Mouse (Mus musculus) hindbrain, embryonic 14.5 days (tissue): ENCODE data around the gene BC147527. TPM values are rescaled to one million over a fixed set of nuclear protein-coding genes. Genes with fewer than 3 reads are reported as not detected.
"Not testable (repeated sequence)": the region's sequence is repeated elsewhere in the genome, so short reads cannot be mapped to it uniquely, and the experiment has no call there.

Source experiments
- ATAC-seq: fragments of 200-750 bp; cut with Nextera tagmentation; 2 replicates; pipeline ENCODE4 v1.8.0; 2017; ENCODE audit warnings: moderate number of reproducible peaks, mild to moderate bottlenecking, moderate TSS enrichment, moderate library complexity; ENCODE audit not compliant: low FRiP score
- DNase-seq: peaks from one replicate; pipeline ENCODE4 v3.0.0-alpha.2; 2015; ENCODE audit warnings: low spot score
- H3K27ac ChIP-seq: fragments of 300-500 bp; sonication (generic); 2 replicates; pipeline ENCODE4 v1.5.1; 2014; ENCODE audit warnings: mild to moderate bottlenecking, moderate library complexity
- H3K27me3 ChIP-seq: fragments of 300-500 bp; sonication (generic); 2 replicates; pipeline ENCODE4 v1.6.1; 2014; ENCODE audit warnings: mild to moderate bottlenecking, low read length, mixed read lengths; ENCODE audit not compliant: control insufficient read depth, insufficient read depth
- H3K36me3 ChIP-seq: fragments of 300-500 bp; sonication (generic); replicated peaks from 2 replicates; pipeline ENCODE4 v1.6.1; 2014; ENCODE audit not compliant: control insufficient read depth, insufficient read depth
- H3K4me1 ChIP-seq: fragments of 300-500 bp; sonication (generic); replicated peaks from 2 replicates; pipeline ENCODE4 v1.6.1; 2014; ENCODE audit warnings: antibody characterized with exemption, low read length, mixed read lengths; ENCODE audit not compliant: control insufficient read depth, insufficient read depth
- H3K4me2 ChIP-seq: fragments of 300-500 bp; sonication (generic); replicated peaks from 2 replicates; pipeline ENCODE4 v1.6.1; 2014; ENCODE audit warnings: mild to moderate bottlenecking, moderate library complexity
- H3K4me3 ChIP-seq: fragments of 300-500 bp; sonication (generic); replicated peaks from 2 replicates; pipeline ENCODE4 v1.5.1; 2014; ENCODE audit warnings: mild to moderate bottlenecking, low read length
- H3K9ac ChIP-seq: fragments of 300-500 bp; sonication (generic); 2 replicates; pipeline ENCODE4 v1.6.1; 2014
- H3K9me3 ChIP-seq: fragments of 300-500 bp; sonication (generic); 2 replicates; pipeline ENCODE4 v1.6.1; 2016; ENCODE audit warnings: low read length; ENCODE audit not compliant: control insufficient read depth
- WGBS: fragments of 180-500 bp; shearing (Covaris S2); extraction: QIAGEN DNeasy Blood & Tissue Kit; methylation state at CpG from one replicate; pipeline ENCODE4 v1.1.7; 2014; 5-methylcytosine and 5-hydroxymethylcytosine counted together
- polyA plus RNA-seq: library from polyadenylated mRNA; unstranded; fragments of >200 nt; fragmentation: Nextera tagmentation; extraction: Ambion mirVana; gene quantifications from 2 replicates; pipeline ENCODE4 v1.2.1, GENCODE M21; 2014

Gene BC147527
- polyA plus RNA-seq: not detected in 2 replicates

- no peaks in the 10 kb centered on the region for H3K27me3 ChIP-seq
- WGBS: 55% methylated on average over 2 of the region's 2 CpGs
- no peaks in the 10 kb centered on the region for H3K36me3 ChIP-seq
- DNase-seq (no peak), ATAC-seq (no peak)
- H3K27ac ChIP-seq: no peak within 1 kb of the TSS
- no peak within 1 kb of the TSS for H3K9ac ChIP-seq
- no peak within 1 kb of the TSS for H3K4me3 ChIP-seq
- no peaks in the 10 kb centered on the region for H3K4me1 ChIP-seq
- 0 out of 2 replicates have a peak, but pooled peaks cover 4% of the 10 kb centered on the region for H3K9me3 ChIP-seq
- no peak within 1 kb of the TSS for H3K4me2 ChIP-seq
Observed at GRCm38 (mm10) chr13:120299991-120300442, at the start of gene BC147527. TSS of gene BC147527 (plus strand) at chr13:120300392.

DNA sequence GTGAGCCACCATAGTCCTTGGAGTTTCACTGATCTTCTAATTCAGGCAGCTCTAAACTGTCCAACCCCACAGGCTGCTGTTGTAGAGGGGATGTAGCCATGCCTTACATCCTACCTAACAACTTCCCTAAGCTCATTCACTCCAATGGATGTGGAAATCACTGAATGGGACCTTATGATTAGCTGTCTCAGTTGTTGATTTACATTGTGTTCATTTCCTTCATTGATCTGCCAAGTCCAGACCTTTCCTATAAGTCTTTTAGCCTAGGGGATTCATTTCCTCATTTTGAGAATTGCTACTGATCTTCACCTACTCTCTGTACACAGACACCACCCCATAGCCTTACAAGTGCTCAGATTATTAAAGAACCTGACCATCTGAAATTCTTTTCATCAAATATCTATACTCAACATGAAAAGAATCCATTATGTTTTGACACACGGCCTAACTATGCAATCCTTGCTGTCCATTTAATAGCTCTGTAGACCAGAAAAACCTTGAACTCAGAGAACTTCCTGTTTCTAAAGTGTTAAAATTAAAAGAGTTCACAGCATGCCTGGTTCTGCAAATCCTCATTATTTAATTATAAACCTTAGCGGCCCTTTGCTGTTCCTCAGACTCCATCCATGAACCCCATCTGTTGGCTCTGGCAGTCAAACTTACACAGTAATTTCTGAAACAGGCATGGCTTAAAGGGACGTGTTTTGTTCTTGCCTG is 48.8 kb upstream of the BC147527 start:
- WGBS: 84% methylated on average over 2 of the region's 3 CpGs
- not testable (repeated sequence) for H3K27ac ChIP-seq, H3K4me3 ChIP-seq, H3K9me3 ChIP-seq, H3K4me2 ChIP-seq, H3K4me1 ChIP-seq, ATAC-seq, DNase-seq, H3K36me3 ChIP-seq, H3K9ac ChIP-seq, H3K27me3 ChIP-seq

DNA sequence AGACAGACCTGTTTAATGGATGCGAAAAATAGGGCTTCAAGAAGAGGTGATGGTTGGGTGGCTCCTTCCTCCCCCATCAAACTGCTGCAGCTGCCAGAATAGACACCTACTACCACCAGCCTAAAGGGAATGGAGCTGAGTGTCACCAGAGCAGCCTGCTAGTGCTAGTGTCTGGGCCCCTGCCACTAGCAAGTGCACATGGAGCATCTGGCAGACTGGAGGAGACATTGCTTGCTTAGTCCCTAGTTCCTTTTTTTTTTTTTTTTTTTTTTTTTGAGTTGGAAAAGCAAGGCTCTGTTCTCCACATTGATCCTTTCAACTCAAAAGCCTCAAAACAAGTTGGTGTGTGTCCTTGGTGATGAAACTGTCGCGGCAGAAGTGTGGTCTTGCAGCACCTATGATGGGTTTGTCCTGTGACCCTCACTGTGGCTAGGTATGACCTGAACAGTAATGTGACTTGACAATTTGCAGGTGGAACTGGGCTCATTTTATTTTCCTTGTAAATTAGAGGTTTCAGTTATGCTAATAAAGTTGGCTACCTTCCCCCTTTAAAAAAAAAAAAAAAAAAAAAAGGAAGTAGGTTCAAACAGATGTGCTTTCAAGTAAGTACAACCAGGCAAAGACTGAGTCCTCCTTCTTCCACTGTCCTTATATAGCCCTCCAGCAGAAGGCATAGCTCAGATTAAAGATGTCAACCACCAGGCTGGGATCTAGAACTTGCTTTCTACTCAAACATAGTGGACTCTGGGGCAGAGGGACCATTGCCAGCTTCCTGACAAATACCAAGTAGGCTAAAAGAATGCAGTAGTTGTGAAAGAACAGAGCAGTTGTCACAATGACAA is 41.2 kb upstream of the BC147527 start:
- not testable (repeated sequence) for DNase-seq, H3K27me3 ChIP-seq, H3K36me3 ChIP-seq, H3K4me3 ChIP-seq, H3K9ac ChIP-seq, H3K4me1 ChIP-seq, ATAC-seq, H3K9me3 ChIP-seq, H3K4me2 ChIP-seq, H3K27ac ChIP-seq
- 94% methylated on average over 3 of the region's 3 CpGs for WGBS

DNA sequence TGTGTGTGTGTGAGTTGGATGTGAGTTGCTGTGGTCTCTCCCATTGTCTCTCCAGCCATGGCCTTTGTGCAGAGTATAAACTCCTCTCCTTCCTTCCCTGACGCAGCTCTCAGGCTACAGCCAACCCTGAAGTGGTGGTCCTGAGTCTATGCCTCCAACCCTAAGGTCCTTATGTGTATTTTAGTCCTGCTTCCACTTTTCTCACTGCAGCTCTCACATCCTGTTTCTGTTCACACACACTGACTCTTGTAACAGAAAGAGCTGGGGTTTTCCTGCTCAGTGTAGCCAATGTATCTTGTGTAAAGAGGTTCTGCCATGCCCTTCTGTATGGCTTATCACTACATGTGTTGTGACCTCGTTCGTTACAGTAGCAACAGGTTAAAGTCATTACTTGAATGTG is 40.5 kb upstream of the BC147527 start:
- not testable (repeated sequence) for DNase-seq, H3K27ac ChIP-seq, H3K4me3 ChIP-seq, H3K9me3 ChIP-seq, H3K27me3 ChIP-seq, ATAC-seq, H3K9ac ChIP-seq, H3K4me1 ChIP-seq, H3K4me2 ChIP-seq, H3K36me3 ChIP-seq
- 68% methylated on average over 3 of the region's 3 CpGs for WGBS

DNA sequence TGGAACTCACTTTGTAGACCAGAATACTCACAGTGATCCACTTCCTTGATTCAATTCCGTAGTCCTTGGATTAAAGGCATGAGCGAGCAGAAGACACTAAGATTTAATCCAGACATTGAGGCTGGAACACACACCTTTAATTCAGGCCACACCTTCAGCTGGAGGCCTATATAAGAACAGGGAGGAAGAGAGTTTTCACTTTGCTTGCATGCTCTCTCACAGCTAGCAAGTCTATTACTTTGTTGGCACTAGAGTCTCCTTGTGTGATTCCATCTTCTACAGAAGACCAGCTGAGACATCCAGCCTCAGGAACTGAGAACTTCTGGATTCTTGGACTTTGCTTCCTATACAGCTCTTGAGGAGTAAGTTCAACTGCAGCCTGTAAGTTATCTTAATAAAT is 37.3 kb upstream of the BC147527 start, which contains the start of gene AF067061:
AF067061 (plus strand) TSS at position 245 of the 400 bp plus-strand sequence.
- H3K27ac ChIP-seq, ATAC-seq, H3K4me1 ChIP-seq, H3K9ac ChIP-seq, H3K4me3 ChIP-seq, DNase-seq, H3K36me3 ChIP-seq, H3K9me3 ChIP-seq, H3K27me3 ChIP-seq, H3K4me2 ChIP-seq: not testable (repeated sequence)
- WGBS: 99% methylated on average over 2 of the region's 2 CpGs

GRCm38 (mm10) chr13:120277837-120278236 is 22.4 kb upstream of the BC147527 start:
- H3K4me2 ChIP-seq, H3K9ac ChIP-seq, H3K27ac ChIP-seq, ATAC-seq, H3K36me3 ChIP-seq, H3K27me3 ChIP-seq, H3K4me1 ChIP-seq, H3K4me3 ChIP-seq, H3K9me3 ChIP-seq, DNase-seq: not testable (repeated sequence)
- 24% methylated on average over 2 of the region's 2 CpGs for WGBS

DNA sequence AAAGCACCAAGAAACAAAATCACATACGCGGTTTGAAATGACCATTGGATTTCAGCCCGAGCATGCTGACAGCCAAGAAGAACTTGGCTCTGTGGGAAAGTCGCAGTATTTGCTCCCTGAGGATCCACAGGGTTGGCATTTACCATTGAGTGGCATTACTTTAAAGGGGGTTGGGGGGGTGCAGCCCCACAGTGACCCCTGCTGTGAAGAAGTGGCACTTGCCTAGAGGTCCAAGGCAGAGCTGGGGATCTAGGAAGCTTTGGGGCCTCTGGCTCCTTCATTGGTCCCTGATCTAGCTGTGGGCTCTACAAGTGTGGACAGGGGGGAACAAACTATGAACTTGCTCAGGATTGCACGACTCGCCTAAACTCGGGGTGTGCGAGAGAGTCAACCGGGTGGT is 21.4 kb upstream of the BC147527 start:
- Histone ChIP-seq H3K9me3 (no peaks in the 10 kb centered on the region), H3K4me1 (no peaks in the 10 kb centered on the region), H3K36me3 (no peaks in the 10 kb centered on the region), H3K27me3 (no peaks in the 10 kb centered on the region), H3K4me3 (no peak overlapping the region), H3K9ac (no peak overlapping the region), H3K27ac (no peak overlapping the region), H3K4me2 (no peak overlapping the region)
- ATAC-seq (no peak), DNase-seq (no peak)
- WGBS: 89% methylated on average over 9 of the region's 9 CpGs

- H3K4me2 ChIP-seq: no peak overlapping the region
- no peak for DNase-seq
- WGBS: 76% methylated on average over 1 of the region's 1 CpGs
- H3K36me3 ChIP-seq: no peaks in the 10 kb centered on the region
- 0 out of 2 replicates have a peak, but pooled peaks cover 4% of the 10 kb centered on the region for H3K9me3 ChIP-seq
- no peaks in the 10 kb centered on the region for H3K27me3 ChIP-seq
- H3K27ac ChIP-seq: no peak overlapping the region
- H3K4me3 ChIP-seq: no peak overlapping the region
- no peaks in the 10 kb centered on the region for H3K4me1 ChIP-seq
- no peak overlapping the region for H3K9ac ChIP-seq
- ATAC-seq: no peak
Observed at GRCm38 (mm10) chr13:120299324-120299894, 783 bp upstream of the BC147527 start.

GRCm38 (mm10) chr13:120300853-120301252 is 661 bp downstream of the BC147527 start:
- Histone ChIP-seq H3K9ac (no peak overlapping the region), H3K9me3 (0 out of 2 replicates have a peak, but pooled peaks cover 4% of the 10 kb centered on the region), H3K36me3 (no peaks in the 10 kb centered on the region), H3K4me1 (no peaks in the 10 kb centered on the region), H3K27me3 (no peaks in the 10 kb centered on the region), H3K27ac (no peak overlapping the region), H3K4me2 (no peak overlapping the region), H3K4me3 (no peak overlapping the region)
- ATAC-seq (no peak), DNase-seq (no peak)
- WGBS: 85% methylated on average over 4 of the region's 4 CpGs
